Mouse (Mus musculus) small intestine, adult 2 months (tissue): ENCODE data around the gene Dnm1.

Experiments used
- CTCF ChIP-seq: fragments of 200-500 bp; IDR thresholded peaks from 2 replicates; pipeline ENCODE4 v1.5.1; 2012; ENCODE audit warnings: low read depth, mild to moderate bottlenecking, control low read depth, inconsistent platforms, low read length, moderate library complexity, mixed read lengths; ENCODE audit not compliant: insufficient replicate concordance, insufficient read length; ENCODE audit errors: extremely low read depth
- POLR2A ChIP-seq: fragments of 200-500 bp; IDR thresholded peaks from 2 replicates; pipeline ENCODE4 v1.6.1; 2012; ENCODE audit warnings: low read depth, mild to moderate bottlenecking, control low read depth, inconsistent platforms, low read length, moderate library complexity

- TF ChIP-seq CTCF, result no peak
- TF ChIP-seq POLR2A, result no peak
Measured at GRCm38 (mm10) chr2:32354336-32354895, 1.3 kb upstream of the Dnm1 start.
